Mouse (Mus musculus) lung, adult 18-20 months (tissue): ENCODE results near the gene Rnf212b.
A peak's percentile ranks its signal among the peaks of the same experiment; 100 is the strongest.
"Not testable (repeated sequence)": the region's sequence is repeated elsewhere in the genome, so short reads cannot be mapped to it uniquely, and the experiment has no call there.

Experiments used
- DNase-seq, 2 experiments: peaks; one replicate each; pipeline ENCODE4 v3.0.0; 2022; ENCODE audit warnings: mixed read lengths in 2 of 2

Gene Rnf212b

GRCm38 (mm10) chr14:54813991-54814390 is at the start of gene Rnf212b:
Gene Rnf212b, plus strand, starts transcription at chr14:54814141.
- DNase-seq = no peak

DNA sequence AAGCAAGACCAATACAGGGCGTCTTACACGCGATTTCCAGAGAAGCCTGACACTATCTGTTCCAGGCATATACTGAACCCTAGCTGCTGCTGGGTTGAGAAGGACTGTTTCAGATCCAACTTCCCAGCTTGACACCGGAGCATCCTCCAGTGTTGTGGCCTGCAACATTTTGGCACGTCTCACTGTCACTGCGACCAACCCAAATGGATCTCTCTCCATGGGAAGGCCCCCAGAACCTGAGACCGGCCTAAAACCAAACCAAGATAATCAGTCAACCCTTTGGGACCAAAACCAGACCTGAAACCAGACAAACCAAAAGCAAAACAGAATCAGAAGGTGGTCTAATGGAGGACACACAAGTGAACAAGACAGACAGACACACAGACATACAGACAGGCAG is 47.0 kb upstream of the Rnf212b start:
- DNase-seq = not testable (repeated sequence)

DNA sequence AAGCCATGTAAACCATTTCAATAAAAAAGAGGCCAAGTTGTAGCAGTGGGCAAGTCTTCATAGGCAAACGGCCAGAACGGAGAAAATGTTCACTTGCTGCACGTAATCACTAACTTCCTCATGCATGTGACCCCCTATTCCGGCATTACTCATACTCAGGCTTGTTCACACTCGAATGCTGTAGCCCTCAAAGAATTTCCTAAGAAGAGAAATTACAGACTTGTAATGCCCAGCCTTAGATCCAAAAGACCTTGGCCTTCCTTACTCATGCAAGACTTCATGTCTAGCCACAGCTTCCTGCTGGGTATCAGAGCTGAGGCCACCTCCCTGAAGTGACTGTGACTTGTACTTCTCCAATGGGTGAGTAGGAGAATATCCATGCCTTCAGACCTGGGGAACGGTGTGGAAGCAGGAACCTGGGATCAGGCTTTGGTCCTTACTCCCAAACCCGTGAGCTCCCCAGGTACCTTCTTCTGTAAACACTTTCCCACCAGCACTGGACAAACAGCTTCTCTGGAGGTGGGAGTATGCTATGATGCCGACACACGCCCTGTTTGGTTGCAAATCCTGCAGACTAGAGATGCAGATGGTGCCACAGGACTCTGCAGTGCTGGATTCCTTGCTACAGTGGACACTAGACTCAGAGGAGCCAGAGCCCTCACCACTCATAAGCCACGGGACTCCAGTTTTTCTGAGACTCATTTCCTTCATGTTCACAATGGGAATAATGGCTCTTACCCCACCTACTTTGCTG is 45.5 kb upstream of the Rnf212b start:
- no peak for DNase-seq

- no peak for DNase-seq
These were observed 44.9 kb upstream of the Rnf212b start for GRCm38 (mm10) chr14:54769068-54769425.

DNA sequence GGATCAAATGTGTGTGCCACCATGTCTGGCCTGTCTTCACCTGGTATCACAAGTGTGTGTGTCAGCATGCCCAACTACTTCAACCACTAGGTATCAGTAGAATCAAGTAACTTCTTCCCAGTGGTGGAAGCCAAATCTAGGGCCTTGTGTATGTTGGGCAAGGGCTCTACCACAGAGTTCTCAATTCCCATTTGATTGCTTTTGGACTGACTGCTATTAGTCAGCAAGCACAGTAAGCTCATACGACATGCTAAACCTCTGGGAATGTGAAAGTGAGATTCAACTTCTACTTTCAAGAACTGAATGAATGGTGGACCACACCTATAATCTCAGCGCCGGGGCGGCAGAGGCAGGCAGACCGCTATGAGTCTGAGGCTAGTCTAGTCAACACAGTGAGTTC is 43.6 kb upstream of the Rnf212b start:
- DNase-seq = no peak

- no peak for DNase-seq
These were observed 41.5 kb upstream of the Rnf212b start for GRCm38 (mm10) chr14:54772333-54772856.

DNA sequence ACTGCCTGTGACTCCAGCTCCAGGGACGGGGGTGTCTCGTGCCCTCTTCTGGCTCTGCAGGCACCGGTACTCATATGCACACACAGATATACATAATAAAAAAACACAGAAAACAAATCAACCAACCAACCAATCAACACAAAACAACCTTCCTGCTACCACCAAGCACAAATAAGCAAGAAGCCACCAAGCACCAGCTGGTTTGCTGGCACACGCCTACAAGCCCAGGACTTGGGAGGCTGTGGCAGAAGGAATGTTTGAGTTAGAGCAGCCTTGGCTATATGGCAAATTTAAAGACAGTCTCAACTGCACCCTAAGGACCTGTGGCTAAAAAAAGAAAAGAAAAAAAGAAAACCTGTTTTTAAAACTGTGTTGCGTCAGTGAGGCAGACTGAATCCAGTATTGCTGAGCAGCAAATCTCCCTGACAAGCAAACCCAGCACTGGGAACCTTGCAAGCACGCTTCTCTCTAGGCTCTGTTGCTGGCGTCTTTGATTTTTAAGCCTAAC is 38.4 kb upstream of the Rnf212b start:
- no peak for DNase-seq

DNA sequence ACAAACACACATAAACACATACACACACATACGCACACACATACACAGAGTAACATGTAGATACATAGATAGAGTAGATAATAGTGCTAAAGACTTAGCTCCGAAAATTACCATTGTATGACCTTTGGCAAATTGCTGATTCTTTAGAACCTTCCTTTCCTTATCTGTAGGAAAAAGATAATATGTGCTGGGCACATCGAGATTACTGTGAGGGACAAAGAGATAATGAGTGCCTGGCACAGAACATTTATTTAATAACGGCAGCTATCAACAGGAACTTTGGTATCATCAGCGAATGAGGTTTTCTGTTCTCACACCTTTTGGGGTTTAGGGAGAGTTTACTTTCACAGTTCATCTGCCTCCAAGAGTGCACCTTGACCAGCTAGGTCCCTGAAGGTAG is 37.2 kb upstream of the Rnf212b start:
- no peak for DNase-seq

GRCm38 (mm10) chr14:54777893-54778292 is 36.0 kb upstream of the Rnf212b start:
- DNase-seq = no peak

- no peak for DNase-seq
These were observed 33.9 kb upstream of the Rnf212b start for GRCm38 (mm10) chr14:54780084-54780483.

- DNase-seq = peak; percentile 28 to 51
These were observed 32.9 kb upstream of the Rnf212b start for GRCm38 (mm10) chr14:54780836-54781609.

- DNase-seq = peak; percentile 47 to 50
These were observed 32.2 kb upstream of the Rnf212b start, which contains the start of gene Slc7a8 for GRCm38 (mm10) chr14:54781610-54782365. Gene Slc7a8, minus strand, starts transcription at chr14:54781946.

DNA sequence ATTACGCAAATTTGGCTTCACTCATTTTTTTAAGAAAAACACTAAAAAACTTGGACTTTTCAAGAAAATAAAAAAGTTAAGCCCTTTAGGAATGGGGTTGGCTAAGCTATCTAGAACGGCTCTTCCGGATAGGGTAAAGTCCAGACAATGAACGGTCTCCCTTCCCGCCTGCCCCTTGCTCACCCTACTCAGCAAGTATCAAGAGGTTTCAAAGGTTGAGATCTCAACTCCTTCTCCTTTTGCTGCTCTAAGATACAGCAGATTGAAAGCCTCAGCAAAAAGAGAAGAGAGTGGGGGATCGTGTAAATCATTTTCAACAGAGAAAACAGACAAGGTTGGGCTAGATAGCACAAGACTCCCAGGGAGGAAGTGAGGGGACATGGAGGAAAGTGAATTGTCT is 31.0 kb upstream of the Rnf212b start:
- DNase-seq = no peak

GRCm38 (mm10) chr14:54785898-54786297 is 28.0 kb upstream of the Rnf212b start:
- DNase-seq = peak; percentile 59 to 67

GRCm38 (mm10) chr14:54786489-54786888 is 27.5 kb upstream of the Rnf212b start:
- no peak for DNase-seq

- no peak for DNase-seq
These were observed 26.7 kb upstream of the Rnf212b start for GRCm38 (mm10) chr14:54787226-54787625.

DNA sequence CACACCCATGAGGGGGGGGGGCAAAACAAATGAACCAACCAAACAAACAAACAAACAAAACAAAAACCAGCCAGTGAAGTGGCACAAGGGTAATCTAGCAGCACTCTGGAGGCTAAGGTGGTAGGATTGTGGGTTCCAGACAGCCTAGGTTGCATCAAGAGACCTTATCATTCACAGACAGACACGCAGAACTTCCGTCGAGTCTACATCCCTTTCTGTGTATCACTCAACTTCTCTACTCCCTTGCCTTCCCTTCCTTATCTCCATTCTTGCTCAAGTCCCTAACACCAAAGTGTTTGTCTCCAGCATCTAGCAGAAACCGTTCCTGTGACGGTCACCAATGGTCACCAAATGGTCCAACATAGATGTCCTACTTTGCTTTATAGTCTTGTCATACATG is 25.7 kb upstream of the Rnf212b start:
- DNase-seq = no peak

- no peak for DNase-seq
These were observed 21.8 kb upstream of the Rnf212b start for GRCm38 (mm10) chr14:54792166-54792565.

DNA sequence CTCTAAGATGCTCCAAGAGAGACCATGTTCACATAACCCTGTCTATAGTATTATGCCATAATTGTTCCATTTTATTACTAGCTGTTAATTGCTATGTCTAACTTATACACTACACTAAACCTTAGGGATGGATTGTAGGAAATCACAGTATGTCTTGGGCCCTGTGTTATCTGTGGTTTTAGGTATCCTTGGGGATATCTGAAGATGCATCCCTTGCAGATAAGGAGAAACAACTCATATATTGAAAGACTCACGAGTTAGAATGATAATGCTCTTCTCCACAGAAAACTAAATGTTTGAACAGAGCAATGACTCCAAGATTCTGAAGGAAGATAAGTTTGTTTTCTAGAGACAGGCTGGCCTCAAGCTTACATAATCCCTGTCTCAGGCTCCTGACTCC is 20.6 kb upstream of the Rnf212b start:
- no peak for DNase-seq

DNA sequence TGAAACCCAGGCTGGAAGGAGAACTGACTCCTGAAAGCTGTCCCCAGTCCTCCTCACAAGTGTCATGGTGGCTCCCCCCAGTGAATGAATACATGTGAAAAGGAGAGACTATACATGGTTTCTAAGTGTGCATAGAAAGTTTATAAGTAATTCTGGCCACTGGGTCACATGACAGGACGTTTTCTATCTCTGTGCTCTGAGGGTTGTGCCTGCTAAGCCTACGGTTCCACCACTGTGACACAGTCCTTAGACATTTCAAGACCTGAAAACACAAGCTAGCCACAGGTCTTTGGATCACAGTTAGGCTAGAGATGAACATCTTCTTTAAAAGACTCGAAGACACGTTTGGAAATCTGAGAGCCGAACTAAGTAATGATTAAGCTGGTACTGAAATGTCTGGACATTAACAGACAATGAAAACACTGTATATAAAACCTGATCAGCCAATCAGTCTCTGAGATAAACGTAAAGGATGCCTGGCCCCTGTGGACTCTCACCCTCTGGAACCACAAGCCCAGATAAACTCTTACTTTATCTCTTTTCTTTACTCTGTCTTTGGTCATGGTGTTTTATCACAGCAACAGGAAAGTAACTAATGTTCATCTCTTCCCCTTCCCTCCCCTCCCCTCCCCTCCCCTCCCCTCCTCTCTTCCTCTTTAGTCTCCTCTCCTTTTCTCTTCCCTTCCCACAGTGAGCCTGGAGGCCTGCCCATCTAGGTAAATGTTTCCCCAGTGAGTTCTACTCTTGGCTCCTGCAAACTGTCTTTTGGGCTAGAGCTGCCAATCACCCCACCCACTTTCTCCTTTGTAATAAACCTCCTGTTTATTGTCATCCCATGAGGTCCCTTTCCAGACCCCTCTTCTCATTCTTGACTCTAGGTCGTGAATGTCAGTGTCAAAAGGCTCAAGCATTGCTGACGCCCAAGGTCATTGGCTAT is 19.8 kb upstream of the Rnf212b start:
- DNase-seq = no peak

- DNase-seq = no peak
These were observed 18.0 kb upstream of the Rnf212b start for GRCm38 (mm10) chr14:54795901-54796300.

DNA sequence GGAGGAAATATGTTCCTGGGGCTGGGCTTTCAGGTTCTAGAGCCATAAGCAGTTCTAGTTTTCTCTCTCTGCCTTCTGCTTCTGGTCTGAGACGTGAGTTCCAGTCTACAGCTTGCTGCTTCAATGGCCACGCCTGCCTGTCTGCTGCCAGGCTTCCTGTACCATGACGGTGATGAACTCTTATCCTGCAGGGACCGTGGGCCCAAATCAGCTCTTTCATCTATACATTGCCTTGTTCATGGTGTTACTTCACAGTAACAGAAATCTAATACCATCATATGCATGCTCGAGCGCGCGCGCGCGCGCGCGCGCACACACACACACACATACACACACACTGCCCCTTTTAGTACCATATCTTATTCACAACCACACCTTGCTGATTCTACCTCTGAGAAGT is 17.2 kb upstream of the Rnf212b start:
- DNase-seq = no peak
